Comparison of ENCODE assay signal across 17 mouse cellular contexts in the genomic region with DNA sequence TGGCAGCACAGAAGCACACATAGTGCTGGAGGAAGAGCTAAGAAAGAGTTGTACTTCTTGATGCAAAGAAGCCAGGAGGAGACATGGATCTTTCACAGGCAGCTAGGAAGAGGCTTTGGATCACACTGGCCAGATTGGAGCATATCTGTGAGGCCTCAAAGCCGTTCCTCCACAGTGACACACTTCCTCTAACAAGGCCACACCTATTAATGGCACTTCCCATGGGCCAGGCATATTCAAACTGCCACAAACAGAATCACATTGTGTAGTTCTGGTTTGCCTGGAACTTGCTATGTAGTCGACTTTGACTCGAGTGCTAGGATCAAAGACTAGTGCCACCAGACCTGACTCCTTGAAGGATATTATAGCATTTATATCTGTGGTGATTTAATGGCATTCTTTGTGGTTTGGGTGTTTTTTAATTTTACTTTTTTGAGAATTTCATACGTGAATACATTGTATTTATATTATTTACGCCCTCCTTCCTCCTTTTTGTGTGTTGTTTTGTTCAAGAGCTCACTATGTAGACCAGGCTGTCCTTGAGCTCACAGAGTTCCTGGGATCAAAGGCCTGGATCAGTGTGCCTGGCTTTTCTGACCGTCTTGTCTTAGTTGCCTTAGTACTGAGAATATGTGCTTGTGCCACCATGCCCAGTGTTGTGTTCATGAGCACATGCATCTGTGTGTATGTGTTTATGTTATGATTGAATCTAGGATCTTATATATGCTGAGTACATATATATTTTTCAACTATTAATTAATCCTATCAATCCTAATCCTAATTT. TPM values are rescaled to one million over a fixed set of nuclear protein-coding genes. Genes with fewer than 3 reads are reported as not detected.
DNase-seq lines count a peak whose midpoint lies in the region; ATAC-seq lines count a peak whose summit lies in the region.
"Had no signal": no experiment of that assay in that cellular context is flagged by ENCODE, and none has a peak within 500 bp of the region (broad histone marks: within the 10 kb centered on the region; RNA-seq: fewer than 3 reads in every experiment).

No protein-coding gene starts in this region.

- H3K9me3 ChIP-seq in embryonic facial prominence, embryonic 15.5 days (replicated peaks) = no peaks in the 10 kb centered on the region
- H3K9me3 ChIP-seq in embryonic facial prominence, embryonic 10.5 days = no peaks in the 10 kb centered on the region
- no peaks in the 10 kb centered on the region for H3K9me3 ChIP-seq in megakaryocyte, embryonic 14.5 days

- no peak overlapping the region for H3K9ac ChIP-seq in embryonic facial prominence, embryonic 15.5 days

- H3K4me2 ChIP-seq in embryonic facial prominence, embryonic 15.5 days (replicated peaks) = no peak overlapping the region

- peaks cover 49% of the 10 kb centered on the region for H3K36me3 ChIP-seq in embryonic facial prominence, embryonic 15.5 days
- peaks cover 77% of the 10 kb centered on the region for H3K36me3 ChIP-seq in embryonic facial prominence, embryonic 10.5 days (replicated peaks)
- H3K36me3 ChIP-seq in megakaryocyte, embryonic 14.5 days (replicated peaks; ENCODE audit: low read length) = peaks cover 66% of the 10 kb centered on the region

- no peak for DNase-seq in embryonic facial prominence, embryonic 10.5 days (ENCODE audit: low spot score)
- DNase-seq in lung, adult 18-20 months = peak; percentile 9 to 22
- DNase-seq in lung, postnatal 4 days = no peak
- no peak for DNase-seq in left cerebral cortex, adult 9 months (ENCODE audit: low spot score in 2 of 2)
- DNase-seq: adrenal gland, adult 8-10 months; cerebellum, adult 9-10 months; embryo, embryonic 11 days; kidney, adult 9 months; thymus, postnatal 4 days had no signal

- H3K4me1 ChIP-seq in embryonic facial prominence, embryonic 15.5 days = peaks cover 21% of the 10 kb centered on the region
- H3K4me1 ChIP-seq in embryonic facial prominence, embryonic 10.5 days = peaks cover 12% of the 10 kb centered on the region
- peaks cover 10% of the 10 kb centered on the region; the same call in 1 of the 2 replicates for H3K4me1 ChIP-seq in brown adipose tissue, adult 24 weeks (ENCODE audit: control insufficient read depth, insufficient read depth, insufficient read length, low read length)
- peaks cover 37% of the 10 kb centered on the region for H3K4me1 ChIP-seq in megakaryocyte, embryonic 14.5 days

- 0 out of 2 replicates have a peak overlapping the region, but pooled peaks have one; percentile 0 for H3K27ac ChIP-seq in embryonic facial prominence, embryonic 15.5 days (replicated peaks)
- no peak overlapping the region for H3K27ac ChIP-seq in embryonic facial prominence, embryonic 10.5 days (replicated peaks)
- H3K27ac ChIP-seq in brown adipose tissue, adult 24 weeks (replicated peaks; ENCODE audit: low read depth, low read length) = 0 out of 2 replicates have a peak overlapping the region, but pooled peaks have one; percentile 4
- H3K27ac ChIP-seq: left cerebral cortex, adult 2 months had no signal

- 73% methylated on average over 6 of the region's 6 CpGs for WGBS in embryonic facial prominence, embryonic 15.5 days
- 87% methylated on average over 6 of the region's 6 CpGs for WGBS in embryonic facial prominence, embryonic 10.5 days

- no peaks in the 10 kb centered on the region for H3K27me3 ChIP-seq in embryonic facial prominence, embryonic 15.5 days
- no peaks in the 10 kb centered on the region for H3K27me3 ChIP-seq in embryonic facial prominence, embryonic 10.5 days (replicated peaks; ENCODE audit: low read depth, poor library complexity, severe bottlenecking)
- no peaks in the 10 kb centered on the region for H3K27me3 ChIP-seq in megakaryocyte, embryonic 14.5 days (replicated peaks)

- ATAC-seq in embryonic facial prominence, embryonic 15.5 days (ENCODE audit: insufficient number of reproducible peaks, low FRiP score, low TSS enrichment, low read depth) = no peak
- ATAC-seq in CD4-positive, CD25-positive, alpha-beta regulatory T cell, adult 4 months = no peak
- ATAC-seq: forebrain, embryonic 16.5 days; midbrain, embryonic 16.5 days had no signal

- H3K4me3 ChIP-seq in embryonic facial prominence, embryonic 15.5 days (replicated peaks) = no peak overlapping the region
- no peak overlapping the region for H3K4me3 ChIP-seq in embryonic facial prominence, embryonic 10.5 days
- no peak overlapping the region for H3K4me3 ChIP-seq in brown adipose tissue, adult 24 weeks (ENCODE audit: insufficient read depth, low read depth, low read length)
- H3K4me3 ChIP-seq in megakaryocyte, embryonic 14.5 days (replicated peaks) = peak overlapping the region; percentile 51
- H3K4me3 ChIP-seq: erythroblast, embryonic 14.5 days; left cerebral cortex, adult 2 months had no signal

RNA-seq across cellular contexts. Expression of a gene that starts 4.7 kb away (rescaled TPM):
- 92.9 and 108 TPM in 2 replicates for polyA plus RNA-seq in embryonic facial prominence, embryonic 15.5 days (2015; fragmentation: Nextera tagmentation; extraction: Ambion mirVana)
- polyA plus RNA-seq in embryonic facial prominence, embryonic 10.5 days (2016; fragmentation: Nextera tagmentation; extraction: Ambion mirVana) = 121 and 122 TPM in 2 replicates
- polyA plus RNA-seq in brown adipose tissue, adult 24 weeks (2012; ENCODE audit: insufficient read depth, insufficient read length, missing spikeins) = 8.2 and 14.7 TPM in 2 replicates
- polyA plus RNA-seq in megakaryocyte, embryonic 14.5 days (2012; ENCODE audit: insufficient read depth, low replicate concordance) = 25.9 and 30.4 TPM in 2 replicates
- 100 to 1,000 TPM; 107 to 114 TPM for polyA plus RNA-seq in CD4-positive, CD25-positive, alpha-beta regulatory T cell, adult 4 months (2017; shearing (Covaris generic))

RNA-seq across cellular contexts. Expression of a gene that starts 32.7 kb away (rescaled TPM):
- 2.5 and 4.2 TPM in 2 replicates for polyA plus RNA-seq in embryonic facial prominence, embryonic 15.5 days (2015; fragmentation: Nextera tagmentation; extraction: Ambion mirVana)
- 0.60 and 0.88 TPM in 2 replicates for polyA plus RNA-seq in embryonic facial prominence, embryonic 10.5 days (2016; fragmentation: Nextera tagmentation; extraction: Ambion mirVana)
- polyA plus RNA-seq in brown adipose tissue, adult 24 weeks (2012; ENCODE audit: insufficient read depth, insufficient read length, missing spikeins) = 0.87 and 1.3 TPM in 2 replicates
- not detected in 2 replicates for polyA plus RNA-seq in megakaryocyte, embryonic 14.5 days (2012; ENCODE audit: insufficient read depth, low replicate concordance)
- not detected for polyA plus RNA-seq in CD4-positive, CD25-positive, alpha-beta regulatory T cell, adult 4 months (2017; shearing (Covaris generic))
- polyA plus RNA-seq: erythroblast, embryonic 14.5 days had no signal

Comparison
In these comparisons a context has a peak if more than half of its experiments do, and no peak if none do; other contexts are left out.
1. DNase-seq: peak in lung, adult 18-20 months (2 of 2); none in embryonic facial prominence, embryonic 10.5 days (single experiment), lung, postnatal 4 days (0 of 2) and left cerebral cortex, adult 9 months (0 of 2).